18 mouse cellular contexts compared by ENCODE assay signal in genomic region chr2:124201493-124201892, GRCm38 (mm10).
"Had no signal": no experiment of that assay in that cellular context is flagged by ENCODE, and none has a peak within 500 bp of the region (broad histone marks: within the 10 kb centered on the region; RNA-seq: fewer than 3 reads in every experiment).

No protein-coding gene starts in this region.

- H3K9me3 ChIP-seq: midbrain, embryonic 10.5 days; midbrain, embryonic 12.5 days; neural tube, embryonic 13.5 days; neural tube, embryonic 15.5 days had no signal

- ATAC-seq: midbrain, embryonic 16.5 days had no signal

- H3K27me3 ChIP-seq: midbrain, embryonic 12.5 days; neural tube, embryonic 13.5 days; neural tube, embryonic 15.5 days had no signal

- H3K4me1 ChIP-seq: neural tube, embryonic 13.5 days had no signal

- DNase-seq: lung, embryonic 14.5 days; lung, postnatal 10 days; lung, postnatal 4 days; midbrain, embryonic 14.5 days; retina, postnatal 1 day; right cerebral cortex, adult 18-20 months; right cerebral cortex, postnatal 25 days; right cerebral cortex, postnatal 4 days; spleen, adult 18-20 months; thymus, adult 18-20 months; thymus, postnatal 14 days; thymus, postnatal 36 days had no signal

- H3K27ac ChIP-seq: midbrain, embryonic 10.5 days; midbrain, embryonic 12.5 days; neural tube, embryonic 13.5 days; neural tube, embryonic 15.5 days had no signal

- H3K4me3 ChIP-seq: midbrain, embryonic 10.5 days; midbrain, embryonic 12.5 days; myocyte; neural tube, embryonic 13.5 days; neural tube, embryonic 15.5 days had no signal

- H3K4me2 ChIP-seq: lung, embryonic 14.5 days; midbrain, embryonic 12.5 days; neural tube, embryonic 13.5 days; neural tube, embryonic 15.5 days had no signal

- H3K9ac ChIP-seq: lung, embryonic 14.5 days; midbrain, embryonic 12.5 days; neural tube, embryonic 13.5 days; neural tube, embryonic 15.5 days had no signal

- H3K36me3 ChIP-seq: midbrain, embryonic 10.5 days; midbrain, embryonic 12.5 days; neural tube, embryonic 13.5 days; neural tube, embryonic 15.5 days had no signal
